Mouse (Mus musculus) forebrain, embryonic 15.5 days (tissue): ENCODE measurements at regions not wholly inside any gene's neighbourhood (a gene's known extent, or its start where the extent isn't known, plus 50 kb on each side); places are given as distances from the start of the nearest gene placed in this dataset.

Experiments used
- ATAC-seq: fragments of 200-750 bp; cut with Nextera tagmentation; replicated peaks from 2 replicates; pipeline ENCODE4 v1.8.0; 2017; ENCODE audit warnings: mild to moderate bottlenecking, moderate TSS enrichment, moderate library complexity
- H3K27ac ChIP-seq: fragments of 300-500 bp; sonication (generic); replicated peaks from 2 replicates; pipeline ENCODE4 v1.5.1; 2015; ENCODE audit warnings: mild to moderate bottlenecking, inconsistent platforms
- H3K27me3 ChIP-seq: fragments of 300-500 bp; sonication (generic); 2 replicates; pipeline ENCODE4 v1.6.1; 2015; ENCODE audit warnings: inconsistent platforms
- H3K36me3 ChIP-seq: fragments of 300-500 bp; sonication (generic); 2 replicates; pipeline ENCODE4 v1.6.1; 2015; ENCODE audit warnings: mild to moderate bottlenecking, inconsistent platforms
- H3K4me1 ChIP-seq: fragments of 300-500 bp; sonication (generic); 2 replicates; pipeline ENCODE4 v1.6.1; 2015; ENCODE audit warnings: inconsistent platforms
- H3K4me2 ChIP-seq: fragments of 300-500 bp; sonication (generic); replicated peaks from 2 replicates; pipeline ENCODE4 v1.6.1; 2015; ENCODE audit warnings: mild to moderate bottlenecking, inconsistent platforms
- H3K4me3 ChIP-seq: fragments of 300-500 bp; sonication (generic); 2 replicates; pipeline ENCODE4 v1.5.1; 2015; ENCODE audit warnings: mild to moderate bottlenecking, inconsistent platforms
- H3K9ac ChIP-seq: fragments of 300-500 bp; sonication (generic); replicated peaks from 2 replicates; pipeline ENCODE4 v1.6.1; 2015; ENCODE audit warnings: mild to moderate bottlenecking, inconsistent platforms
- H3K9me3 ChIP-seq: fragments of 300-500 bp; sonication (generic); 2 replicates; pipeline ENCODE4 v1.6.1; 2016; ENCODE audit warnings: inconsistent platforms
- WGBS: fragments of 180-500 bp; shearing (Covaris S2); methylation state at CpG from one replicate; pipeline ENCODE4 v1.1.7; 2015; ENCODE audit warnings: mixed read lengths; 5-methylcytosine and 5-hydroxymethylcytosine counted together

GRCm38 (mm10) chr1:151125764-151126485 lies 56.4 kb upstream of the Gm47985 start:
- whole genome bisulfite sequencing, result 76% methylated on average over 3 of the region's 3 CpGs
- Histone ChIP-seq H3K4me1 (no peaks in the 10 kb centered on the region), H3K27me3 (no peaks in the 10 kb centered on the region), H3K27ac (no peak overlapping the region), H3K9me3 (no peaks in the 10 kb centered on the region), H3K36me3 (no peaks in the 10 kb centered on the region), H3K4me3 (no peak overlapping the region), H3K9ac (no peak overlapping the region), H3K4me2 (no peak overlapping the region)
- no peak for ATAC-seq

GRCm38 (mm10) chr1:151126756-151127155 lies 55.6 kb upstream of the Gm47985 start:
- Histone ChIP-seq H3K4me2 (no peak overlapping the region), H3K9ac (no peak overlapping the region), H3K27ac (no peak overlapping the region), H3K4me3 (no peak overlapping the region), H3K4me1 (no peaks in the 10 kb centered on the region), H3K27me3 (no peaks in the 10 kb centered on the region), H3K36me3 (no peaks in the 10 kb centered on the region), H3K9me3 (no peaks in the 10 kb centered on the region)
- WGBS, result 63% methylated on average over 1 of the region's 1 CpGs
- ATAC-seq, result no peak

GRCm38 (mm10) chr1:151128005-151128404 lies 54.3 kb upstream of the Gm47985 start:
- Histone ChIP-seq H3K9ac (no peak overlapping the region), H3K27me3 (no peaks in the 10 kb centered on the region), H3K4me1 (no peaks in the 10 kb centered on the region), H3K36me3 (no peaks in the 10 kb centered on the region), H3K4me3 (no peak overlapping the region), H3K4me2 (no peak overlapping the region), H3K27ac (no peak overlapping the region), H3K9me3 (no peaks in the 10 kb centered on the region)
- WGBS, result 85% methylated on average over 5 of the region's 5 CpGs
- ATAC-seq, result no peak

- no peaks in the 10 kb centered on the region for H3K9me3 ChIP-seq
- no peaks in the 10 kb centered on the region for H3K4me1 ChIP-seq
- no peak overlapping the region for H3K4me3 ChIP-seq
- no peak overlapping the region for H3K27ac ChIP-seq
- no peak overlapping the region for H3K4me2 ChIP-seq
- ATAC-seq, result no peak
- no peaks in the 10 kb centered on the region for H3K27me3 ChIP-seq
- no peaks in the 10 kb centered on the region for H3K36me3 ChIP-seq
- no peak overlapping the region for H3K9ac ChIP-seq
Observed at GRCm38 (mm10) chr1:151128955-151129354, 53.4 kb upstream of the Gm47985 start.

- no peak overlapping the region for H3K9ac ChIP-seq
- H3K4me1 ChIP-seq, result no peaks in the 10 kb centered on the region
- H3K4me2 ChIP-seq, result no peak overlapping the region
- 81% methylated on average over 6 of the region's 6 CpGs for WGBS
- H3K27me3 ChIP-seq, result no peaks in the 10 kb centered on the region
- H3K36me3 ChIP-seq, result no peaks in the 10 kb centered on the region
- no peak overlapping the region for H3K4me3 ChIP-seq
- no peak for ATAC-seq
- no peaks in the 10 kb centered on the region for H3K9me3 ChIP-seq
- no peak overlapping the region for H3K27ac ChIP-seq
Observed at GRCm38 (mm10) chr1:151130036-151130435, 52.3 kb upstream of the Gm47985 start.

- 89% methylated on average over 5 of the region's 5 CpGs for WGBS
- ATAC-seq, result no peak
- Histone ChIP-seq H3K4me2 (no peak overlapping the region), H3K9ac (no peak overlapping the region), H3K4me1 (no peaks in the 10 kb centered on the region), H3K27me3 (no peaks in the 10 kb centered on the region), H3K27ac (no peak overlapping the region), H3K9me3 (no peaks in the 10 kb centered on the region), H3K4me3 (no peak overlapping the region), H3K36me3 (no peaks in the 10 kb centered on the region)
Observed at GRCm38 (mm10) chr1:151130845-151131626, 51.3 kb upstream of the Gm47985 start.

GRCm38 (mm10) chr1:151131627-151132284 lies 50.6 kb upstream of the Gm47985 start:
- Histone ChIP-seq H3K9ac (no peak overlapping the region), H3K4me3 (no peak overlapping the region), H3K9me3 (no peaks in the 10 kb centered on the region), H3K36me3 (no peaks in the 10 kb centered on the region), H3K4me1 (no peaks in the 10 kb centered on the region), H3K27ac (no peak overlapping the region), H3K27me3 (no peaks in the 10 kb centered on the region), H3K4me2 (no peak overlapping the region)
- ATAC-seq, result no peak
- WGBS, result 89% methylated on average over 4 of the region's 4 CpGs
